8 mouse cellular contexts compared by ENCODE assay signal in genomic region chr2:91950275-91951085, GRCm38 (mm10). TPM values are rescaled to one million over a fixed set of nuclear protein-coding genes. Genes with fewer than 3 reads are reported as not detected.
DNase-seq lines count a peak whose midpoint lies in the region; ATAC-seq and TF ChIP-seq lines count a peak whose summit lies in the region.

No protein-coding gene starts in this region.

- no peak overlapping the region for H3K4me3 ChIP-seq in intestine, postnatal 0 days (ENCODE audit: low read depth, low read length)
- no peak overlapping the region for H3K4me3 ChIP-seq in lung, postnatal 0 days (ENCODE audit: low read depth, low read length)

- ATAC-seq in intestine, postnatal 0 days = no peak
- peak; percentile 51 for ATAC-seq in lung, postnatal 0 days

- DNase-seq in heart, adult 11 months = peak; percentile 98
- no peak for DNase-seq in heart, postnatal 25 days (ENCODE audit: low spot score)
- DNase-seq in cerebellum, postnatal 10 days = peak; percentile 79 to 85
- peak; percentile 67 to 79 for DNase-seq in heart, adult 18-20 months
- peak; percentile 78 for DNase-seq in lung, postnatal 0 days (ENCODE audit: low spot score)
- DNase-seq in retina, postnatal 1 day = peak; percentile 87
- DNase-seq in left cerebral cortex, postnatal 14 days (ENCODE audit: low spot score in 2 of 2) = no peak

- H3K27ac ChIP-seq in intestine, postnatal 0 days (ENCODE audit: low read depth, low read length) = 0 out of 2 replicates have a peak overlapping the region, but pooled peaks have one; percentile 55
- H3K27ac ChIP-seq in lung, postnatal 0 days (ENCODE audit: low read length) = peak overlapping the region; percentile 74

- H3K9me3 ChIP-seq in intestine, postnatal 0 days (ENCODE audit: control insufficient read depth) = no peaks in the 10 kb centered on the region
- no peaks in the 10 kb centered on the region for H3K9me3 ChIP-seq in lung, postnatal 0 days (ENCODE audit: low read length)

- peaks cover 20% of the 10 kb centered on the region for H3K4me1 ChIP-seq in intestine, postnatal 0 days (replicated peaks; ENCODE audit: control insufficient read depth, insufficient read depth, low read length)
- peaks cover 44% of the 10 kb centered on the region for H3K4me1 ChIP-seq in lung, postnatal 0 days (ENCODE audit: insufficient read depth, low read depth, low read length)

- WGBS in intestine, postnatal 0 days = 19% methylated on average over 15 of the region's 15 CpGs
- 19% methylated on average over 14 of the region's 15 CpGs for WGBS in lung, postnatal 0 days

- no peak for TF ChIP-seq EP300 in lung, postnatal 0 days (IDR thresholded peaks at IDR 0.05)

- H3K36me3 ChIP-seq in intestine, postnatal 0 days (ENCODE audit: control insufficient read depth, insufficient read depth) = peaks cover 5% of the 10 kb centered on the region; the same call in 1 of the 2 replicates
- H3K36me3 ChIP-seq in lung, postnatal 0 days (ENCODE audit: insufficient read depth, low read length) = no peaks in the 10 kb centered on the region

- peak overlapping the region; percentile 40; the same call in 1 of the 2 replicates for H3K9ac ChIP-seq in intestine, postnatal 0 days (ENCODE audit: low read depth, low read length)
- 0 out of 2 replicates have a peak overlapping the region, but pooled peaks have one; percentile 13 for H3K9ac ChIP-seq in lung, postnatal 0 days (replicated peaks; ENCODE audit: low read depth)

- intact Hi-C loops in heart, postnatal 25 days (cut with DNase I) = no loop called here
- intact Hi-C loops in left cerebral cortex, postnatal 14 days (cut with DNase I) = no loop called here

- H3K4me2 ChIP-seq in intestine, postnatal 0 days (replicated peaks; ENCODE audit: low read depth) = peak overlapping the region; percentile 48
- H3K4me2 ChIP-seq in lung, postnatal 0 days (replicated peaks; ENCODE audit: low read depth, low read length) = peak overlapping the region; percentile 44

- no peaks in the 10 kb centered on the region for H3K27me3 ChIP-seq in intestine, postnatal 0 days (replicated peaks; ENCODE audit: control insufficient read depth, insufficient read depth, low read length)
- no peaks in the 10 kb centered on the region for H3K27me3 ChIP-seq in lung, postnatal 0 days (replicated peaks; ENCODE audit: insufficient read depth, low read length)

- no peak for TF ChIP-seq CTCF in intestine, postnatal 0 days (IDR thresholded peaks at IDR 0.05; ENCODE audit: low read depth)
- no peak for TF ChIP-seq CTCF in lung, postnatal 0 days (IDR thresholded peaks at IDR 0.05)

RNA-seq across cellular contexts. Expression of gene Gm9821, which starts 5.0 kb away (rescaled TPM):
- not detected for total RNA-seq in heart, postnatal 25 days (2021)
- total RNA-seq in heart, adult 18-20 months (2021) = not detected
- 0.21 and 0.30 TPM in 2 replicates for polyA plus RNA-seq in intestine, postnatal 0 days (2015; fragmentation: Nextera tagmentation; extraction: Ambion mirVana)
- polyA plus RNA-seq in lung, postnatal 0 days (2015; fragmentation: Nextera tagmentation; extraction: Ambion mirVana) = 0.14 and 0.35 TPM in 2 replicates
- not detected for total RNA-seq in left cerebral cortex, postnatal 14 days (2021)

RNA-seq across cellular contexts. Expression of gene Mdk, which starts 18.4 kb away (rescaled TPM):
- total RNA-seq in heart, postnatal 25 days (2021) = 1 to 10 TPM; 4.4 TPM
- total RNA-seq in heart, adult 18-20 months (2021) = 1 to 10 TPM; 2.3 to 2.9 TPM
- polyA plus RNA-seq in intestine, postnatal 0 days (2015; fragmentation: Nextera tagmentation; extraction: Ambion mirVana) = 119 and 128 TPM in 2 replicates
- 101 and 104 TPM in 2 replicates for polyA plus RNA-seq in lung, postnatal 0 days (2015; fragmentation: Nextera tagmentation; extraction: Ambion mirVana)
- total RNA-seq in left cerebral cortex, postnatal 14 days (2021) = 10 to 100 TPM; 24.9 to 26.3 TPM

RNA-seq across cellular contexts. Expression of gene Chrm4, which starts 23.4 kb away (rescaled TPM):
- total RNA-seq in heart, postnatal 25 days (2021) = not detected
- total RNA-seq in heart, adult 18-20 months (2021) = not detected
- polyA plus RNA-seq in intestine, postnatal 0 days (2015; fragmentation: Nextera tagmentation; extraction: Ambion mirVana) = 0.24 and 0.26 TPM in 2 replicates
- 0.12 and 0.16 TPM in 2 replicates for polyA plus RNA-seq in lung, postnatal 0 days (2015; fragmentation: Nextera tagmentation; extraction: Ambion mirVana)
- 10 to 100 TPM; 37.3 to 42.0 TPM for total RNA-seq in left cerebral cortex, postnatal 14 days (2021)

RNA-seq across cellular contexts. Expression of gene Dgkz, which starts 25.2 kb away (rescaled TPM):
- 10 to 100 TPM; 37.7 to 46.9 TPM for total RNA-seq in heart, postnatal 25 days (2021)
- 10 to 100 TPM; 33.8 to 35.9 TPM for total RNA-seq in heart, adult 18-20 months (2021)
- polyA plus RNA-seq in intestine, postnatal 0 days (2015; fragmentation: Nextera tagmentation; extraction: Ambion mirVana) = 53.2 and 56.8 TPM in 2 replicates
- polyA plus RNA-seq in lung, postnatal 0 days (2015; fragmentation: Nextera tagmentation; extraction: Ambion mirVana) = 50.7 and 54.0 TPM in 2 replicates
- 100 to 1,000 TPM; 342 to 377 TPM for total RNA-seq in left cerebral cortex, postnatal 14 days (2021)

Comparison
In these comparisons a context has a peak if more than half of its experiments do, and no peak if none do; other contexts are left out.
1. DNase-seq: peak in heart, adult 11 months (single experiment), cerebellum, postnatal 10 days (2 of 2), heart, adult 18-20 months (2 of 2), lung, postnatal 0 days (single experiment) and retina, postnatal 1 day (single experiment); none in heart, postnatal 25 days (single experiment) and left cerebral cortex, postnatal 14 days (0 of 2).
2. RNA of gene Mdk, which starts 18.4 kb away (total RNA-seq): 24.9 to 26.3 TPM in left cerebral cortex, postnatal 14 days; 4.4 TPM in heart, postnatal 25 days and 2.3 to 2.9 TPM in heart, adult 18-20 months; every median in the first group is over 4 times any median in the second.
3. RNA of gene Chrm4, which starts 23.4 kb away (total RNA-seq): 37.3 to 42.0 TPM in left cerebral cortex, postnatal 14 days; not detected in heart, adult 18-20 months and not detected in heart, postnatal 25 days; every median in the first group is over 10 times any median in the second.